Mouse (Mus musculus) large intestine, adult 2 months (tissue): Measurements from ENCODE around the gene Ly86. TPM values are rescaled to one million over a fixed set of nuclear protein-coding genes. Genes with fewer than 3 reads are reported as not detected.

Source experiments
- DNase-seq: peaks from one replicate; pipeline ENCODE4 v3.0.0-alpha.2; 2012; ENCODE audit warnings: low read depth, low spot score
- WGBS: fragments of 180-500 bp; shearing (Covaris S2); methylation state at CpG from one replicate; pipeline ENCODE4 v1.1.7; 2018; 5-methylcytosine and 5-hydroxymethylcytosine counted together
- polyA plus RNA-seq: library from polyadenylated mRNA; depleted of rRNA; stranded (reverse); fragments of >200 nt; gene quantifications from 2 replicates; pipeline ENCODE4 v1.2.3, GENCODE M21; 2012

Ly86 gene
- polyA plus RNA-seq, 1 experiment: 9.6 TPM

- no peak for DNase-seq
- 79% methylated on average over 3 of the region's 3 CpGs for WGBS
These were observed 80.4 kb downstream of the Ly86 start for GRCm38 (mm10) chr13:37425406-37425805.

DNA sequence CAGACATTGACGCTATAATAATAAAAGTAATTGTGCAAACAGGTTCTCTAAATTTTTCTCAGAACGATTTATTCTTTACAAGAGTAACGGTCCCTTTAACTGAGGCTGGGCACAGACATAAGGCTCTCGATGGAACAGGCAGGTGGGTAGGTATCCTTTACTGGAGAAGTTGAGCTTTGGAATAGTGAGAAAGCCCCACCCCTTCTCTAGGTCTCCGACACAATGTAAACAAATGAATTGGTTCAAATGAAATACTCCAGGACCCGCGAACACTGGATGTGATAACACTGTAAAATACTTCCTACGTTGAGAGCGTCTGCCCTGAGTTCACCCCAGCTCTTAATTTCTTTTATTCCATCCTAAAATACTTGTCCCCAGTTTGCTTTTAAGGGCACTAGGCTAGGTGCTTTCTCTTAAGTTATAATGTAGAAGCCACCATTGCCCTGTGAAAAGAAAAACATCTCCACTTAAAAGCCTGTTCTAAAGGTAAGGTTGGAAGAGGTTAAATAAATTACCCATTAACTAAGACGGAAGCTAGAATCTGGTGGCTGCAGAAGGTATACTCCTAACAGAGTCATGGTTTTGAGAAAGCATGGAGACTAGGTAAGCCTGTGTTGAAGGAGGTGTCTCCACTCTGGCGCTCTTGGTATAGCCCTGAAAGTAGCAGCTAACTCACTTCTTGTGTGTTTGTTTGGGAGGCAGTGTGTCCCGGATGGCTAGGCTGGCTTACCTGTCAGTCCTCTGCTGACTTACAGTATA is 81.7 kb downstream of the Ly86 start:
- 27% methylated on average over 12 of the region's 12 CpGs for WGBS
- no peak for DNase-seq

DNA sequence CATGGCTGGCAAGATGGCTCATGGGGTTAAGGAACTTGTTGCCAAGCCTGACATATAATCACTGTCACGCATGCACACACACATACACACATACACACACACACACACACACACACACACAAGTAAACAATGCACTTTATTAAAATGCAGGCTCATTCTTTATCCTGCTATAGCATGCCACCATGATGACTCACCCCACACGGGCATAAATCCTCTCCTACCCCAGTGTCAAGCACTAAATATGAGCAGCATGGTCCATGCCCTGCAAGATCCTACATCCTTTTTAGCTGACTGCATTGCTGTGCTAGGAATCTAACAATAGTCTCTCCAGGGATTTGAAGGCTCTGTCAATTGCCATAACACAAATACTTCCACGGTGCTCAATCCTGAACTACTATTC is 83.5 kb downstream of the Ly86 start:
- DNase-seq: no peak
- WGBS: 70% methylated on average over 3 of the region's 3 CpGs

DNA sequence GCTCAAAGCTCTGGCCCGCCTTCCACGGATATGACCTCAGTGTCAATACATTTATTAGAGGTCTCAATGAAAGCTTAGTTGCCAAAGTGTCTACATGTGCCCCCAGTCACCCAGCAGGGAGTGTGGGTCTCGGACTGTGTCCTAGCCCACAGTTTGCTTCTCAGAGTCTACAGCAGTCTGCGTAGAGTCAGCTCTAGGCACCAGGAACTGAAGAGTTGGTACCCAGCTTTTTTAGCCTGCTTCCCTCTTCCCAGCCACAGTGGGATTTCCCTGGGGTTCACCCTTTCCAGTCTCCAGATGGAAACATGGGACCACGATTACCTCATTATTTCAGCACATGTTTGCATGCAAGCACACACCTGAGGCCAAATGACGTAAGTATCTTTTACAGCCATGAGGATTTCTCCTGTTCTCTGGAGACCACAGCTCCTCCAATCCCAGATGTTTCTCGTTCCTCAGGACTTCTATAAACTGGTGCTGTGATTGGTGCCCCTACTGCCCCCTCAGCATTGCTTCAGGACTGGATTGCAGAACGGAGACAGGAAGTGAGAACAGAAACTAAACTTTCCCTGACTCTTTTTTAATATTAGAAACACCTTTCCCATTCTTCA is 84.8 kb downstream of the Ly86 start:
- DNase-seq: no peak
- WGBS: 75% methylated on average over 8 of the region's 8 CpGs

GRCm38 (mm10) chr13:37431707-37432106 is 86.7 kb downstream of the Ly86 start:
- DNase-seq: no peak
- WGBS: 76% methylated on average over 2 of the region's 2 CpGs

DNA sequence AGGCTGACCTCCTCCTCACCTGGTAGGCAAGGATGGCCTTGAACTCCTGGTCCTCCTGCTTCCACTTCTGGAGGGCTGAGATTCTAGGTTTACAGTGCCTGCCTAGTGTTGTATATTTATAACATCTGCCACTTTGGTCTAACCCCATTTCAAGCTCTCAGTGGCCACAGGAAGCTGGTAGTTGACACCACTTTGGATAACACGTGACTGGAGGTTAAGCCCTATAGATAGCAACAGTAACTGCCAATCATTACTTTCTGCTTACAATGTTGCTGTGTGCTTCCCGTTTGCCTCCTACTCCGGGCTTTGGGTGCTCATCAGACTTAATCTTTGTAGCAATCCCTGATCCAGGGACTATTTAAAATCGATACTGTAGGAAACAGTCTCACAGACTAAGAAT is 87.6 kb downstream of the Ly86 start:
- WGBS: 46% methylated on average over 4 of the region's 4 CpGs
- no peak for DNase-seq

DNA sequence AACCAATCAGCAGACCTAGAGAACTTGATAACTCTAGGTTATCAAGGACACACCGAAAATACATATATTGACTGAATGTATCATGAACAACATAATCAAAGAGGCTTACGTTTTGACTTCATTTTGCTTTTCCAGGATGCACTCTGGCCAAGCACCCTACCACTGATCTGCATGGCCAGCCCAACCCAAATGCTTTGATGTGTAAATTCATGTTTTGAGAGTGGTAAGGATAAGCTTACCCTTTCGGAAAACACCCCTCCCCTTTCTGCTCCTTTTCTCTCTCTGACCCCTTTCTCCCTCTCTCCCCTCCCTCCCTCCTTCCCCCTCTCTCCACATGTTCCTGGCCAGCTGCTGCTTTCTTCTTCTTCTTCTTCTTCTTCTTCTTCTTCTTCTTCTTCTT is 88.1 kb downstream of the Ly86 start:
- WGBS: 63% methylated on average over 3 of the region's 3 CpGs
- no peak for DNase-seq

DNA sequence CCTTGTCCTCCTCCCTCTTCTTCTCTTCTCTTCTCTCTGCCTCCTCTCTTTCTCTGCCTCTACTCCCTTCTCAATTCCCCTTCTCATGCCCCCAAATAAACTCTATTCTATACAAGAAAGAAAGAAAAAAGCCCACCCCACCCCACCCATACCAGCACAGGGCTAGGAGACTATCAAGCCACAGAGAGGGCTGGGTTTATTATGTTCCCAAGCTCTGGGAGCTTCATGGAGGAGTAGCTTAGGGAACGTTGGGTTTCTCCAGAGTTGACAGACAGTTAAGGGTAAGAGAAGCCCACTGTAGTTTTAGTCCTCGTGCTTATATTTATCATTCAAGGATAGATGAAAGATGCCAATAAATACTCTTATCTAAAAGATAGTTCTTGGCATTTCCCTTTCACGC is 88.7 kb downstream of the Ly86 start:
- WGBS: 6% methylated on average over 3 of the region's 3 CpGs
- DNase-seq: no peak

- 1% methylated on average over 19 of the region's 19 CpGs for WGBS
These were observed 89.2 kb downstream of the Ly86 start for GRCm38 (mm10) chr13:37434137-37434772.

GRCm38 (mm10) chr13:37434841-37435240 is 89.8 kb downstream of the Ly86 start:
- WGBS: 27% methylated on average over 9 of the region's 9 CpGs
- DNase-seq: no peak

More at GRCm38 (mm10) chr13:37434137-37434772, 89.2 kb downstream of the Ly86 start:
- DNase-seq: no peak

GRCm38 (mm10) chr13:37436267-37437013 is 91.4 kb downstream of the Ly86 start:
- DNase-seq: no peak
- WGBS: 85% methylated on average over 18 of the region's 18 CpGs

GRCm38 (mm10) chr13:37438788-37439187 is 93.8 kb downstream of the Ly86 start:
- WGBS: 89% methylated on average over 4 of the region's 4 CpGs

DNA sequence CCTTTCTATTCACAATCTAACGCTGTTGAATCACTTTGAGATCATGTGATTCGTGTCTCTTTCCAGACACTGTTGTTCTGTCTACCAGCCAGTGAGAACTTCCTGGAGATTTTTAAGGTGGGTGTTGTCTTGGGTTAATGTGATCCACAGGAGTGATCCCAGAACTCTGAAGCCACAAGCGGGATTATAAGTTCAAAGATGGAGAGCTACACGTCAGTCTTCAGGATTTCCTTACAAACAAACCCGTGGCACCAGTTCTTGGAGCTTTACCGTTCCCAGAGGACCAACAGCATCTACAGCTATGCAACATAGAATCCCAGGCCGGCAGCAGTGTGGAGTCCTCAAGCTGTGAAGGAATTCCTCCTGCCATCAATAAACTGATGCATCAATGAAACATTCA is 94.5 kb downstream of the Ly86 start:
- no peak for DNase-seq
- WGBS: 78% methylated on average over 7 of the region's 7 CpGs

More at GRCm38 (mm10) chr13:37438788-37439187, 93.8 kb downstream of the Ly86 start:
- no peak for DNase-seq

DNA sequence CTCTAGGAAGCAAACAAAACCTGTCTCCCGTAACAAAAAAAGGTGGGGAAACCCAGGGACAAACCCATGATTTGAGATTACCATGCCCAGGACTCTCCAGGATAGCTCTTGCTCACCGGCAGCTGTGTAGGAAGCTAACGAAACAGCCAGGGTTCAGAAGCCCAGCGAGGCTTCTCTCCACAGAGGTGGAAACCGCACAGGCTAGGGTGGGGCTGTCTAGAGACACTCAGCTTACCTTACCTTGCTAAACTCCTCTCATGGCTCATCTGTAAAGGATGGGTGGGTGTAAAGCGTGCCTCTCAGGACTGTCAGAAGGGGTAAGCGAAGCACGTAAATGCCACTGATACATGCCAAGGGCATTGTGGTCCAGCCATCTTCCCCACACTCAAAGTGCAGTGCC is 94.9 kb downstream of the Ly86 start:
- 80% methylated on average over 8 of the region's 8 CpGs for whole genome bisulfite sequencing
- DNase-seq: no peak

DNA sequence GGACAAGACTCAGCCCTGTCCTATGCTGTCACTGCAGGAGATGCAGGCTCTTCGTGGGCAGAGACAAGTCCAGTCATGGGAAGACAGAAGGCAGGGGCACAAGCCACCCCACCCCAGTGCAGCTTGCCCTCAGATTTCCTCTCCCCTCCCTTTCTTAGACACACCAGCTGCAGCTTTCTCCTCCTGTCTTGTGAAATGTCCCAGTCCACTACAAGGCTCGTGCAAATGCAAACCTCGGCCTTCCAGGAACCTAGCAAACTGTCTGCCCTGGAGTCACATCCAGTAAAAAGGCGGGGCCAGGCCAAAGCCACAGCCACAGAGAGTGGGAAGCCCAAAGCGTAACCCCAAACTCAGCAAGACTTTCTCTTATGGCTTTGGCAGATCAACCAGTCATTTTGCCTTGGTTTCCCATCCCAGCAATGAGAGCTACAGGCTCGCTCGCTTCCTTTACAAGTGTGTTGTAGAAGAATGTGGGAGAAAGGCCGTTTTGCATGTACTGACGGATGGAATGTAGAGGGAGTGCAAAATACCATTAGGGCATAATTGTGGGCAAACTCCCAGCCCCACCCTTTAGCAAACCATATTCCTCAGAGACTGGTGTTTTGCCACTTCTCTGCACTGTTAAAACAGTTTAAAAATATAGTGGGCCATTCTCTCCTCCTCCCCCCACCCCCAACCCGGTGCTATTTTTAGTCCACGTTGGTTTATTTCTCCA is 95.7 kb downstream of the Ly86 start:
- WGBS: 41% methylated on average over 11 of the region's 11 CpGs
- DNase-seq: no peak

DNA sequence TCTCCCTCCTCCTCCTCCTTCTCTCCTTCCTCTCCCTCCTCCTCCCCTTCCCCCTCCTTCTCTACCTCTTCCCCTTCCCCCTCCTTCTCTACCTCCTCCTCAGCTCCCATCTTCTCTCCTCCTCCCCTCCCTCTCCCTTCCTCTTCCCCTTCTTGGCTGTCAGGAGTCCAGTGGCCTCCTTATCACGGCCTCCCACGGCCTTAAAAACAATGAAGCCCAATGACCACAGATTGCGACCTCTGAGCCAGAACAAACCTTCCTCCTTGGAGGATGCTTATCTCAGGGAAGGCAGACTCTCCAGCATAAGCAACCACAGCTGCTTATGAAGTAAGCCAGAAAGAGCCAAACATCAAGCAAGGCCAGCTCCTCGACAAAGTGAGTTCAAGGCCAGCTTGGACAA is 97.0 kb downstream of the Ly86 start:
- no peak for DNase-seq
- WGBS: 56% methylated on average over 4 of the region's 4 CpGs

GRCm38 (mm10) chr13:37442531-37442930 is 97.5 kb downstream of the Ly86 start:
- DNase-seq: no peak
- WGBS: 81% methylated on average over 7 of the region's 7 CpGs

- 37% methylated on average over 16 of the region's 16 CpGs for WGBS
These were observed 101.8 kb downstream of the Ly86 start for GRCm38 (mm10) chr13:37446699-37447258.

GRCm38 (mm10) chr13:37451021-37451420 is 106.0 kb downstream of the Ly86 start:
- WGBS: 56% methylated on average over 5 of the region's 5 CpGs
- no peak for DNase-seq

More at GRCm38 (mm10) chr13:37446699-37447258, 101.8 kb downstream of the Ly86 start:
- no peak for DNase-seq
